Mouse (Mus musculus): ENCODE data around the gene Cfap65.

- TF ChIP-seq CTCF (IDR thresholded peaks at IDR 0.05; ENCODE audit: low read depth) (no peak), EP300 (IDR thresholded peaks at IDR 0.05; ENCODE audit: low read depth) (no peak)
Measured at GRCm38 (mm10) chr1:74947986-74948670, 12.7 kb upstream of the Cfap65 start.

Measured in liver, embryonic 14.5 days (tissue).